Mouse (Mus musculus) urinary bladder, postnatal 36 days (tissue): ENCODE data around the gene C1qtnf3.

Source experiments
- DNase-seq, 2 experiments: peaks; one replicate each; pipeline ENCODE4 v3.0.0; 2022; ENCODE audit warnings: low spot score in 2 of 2, mixed read lengths in 1 of 2

The C1qtnf3 gene

DNA sequence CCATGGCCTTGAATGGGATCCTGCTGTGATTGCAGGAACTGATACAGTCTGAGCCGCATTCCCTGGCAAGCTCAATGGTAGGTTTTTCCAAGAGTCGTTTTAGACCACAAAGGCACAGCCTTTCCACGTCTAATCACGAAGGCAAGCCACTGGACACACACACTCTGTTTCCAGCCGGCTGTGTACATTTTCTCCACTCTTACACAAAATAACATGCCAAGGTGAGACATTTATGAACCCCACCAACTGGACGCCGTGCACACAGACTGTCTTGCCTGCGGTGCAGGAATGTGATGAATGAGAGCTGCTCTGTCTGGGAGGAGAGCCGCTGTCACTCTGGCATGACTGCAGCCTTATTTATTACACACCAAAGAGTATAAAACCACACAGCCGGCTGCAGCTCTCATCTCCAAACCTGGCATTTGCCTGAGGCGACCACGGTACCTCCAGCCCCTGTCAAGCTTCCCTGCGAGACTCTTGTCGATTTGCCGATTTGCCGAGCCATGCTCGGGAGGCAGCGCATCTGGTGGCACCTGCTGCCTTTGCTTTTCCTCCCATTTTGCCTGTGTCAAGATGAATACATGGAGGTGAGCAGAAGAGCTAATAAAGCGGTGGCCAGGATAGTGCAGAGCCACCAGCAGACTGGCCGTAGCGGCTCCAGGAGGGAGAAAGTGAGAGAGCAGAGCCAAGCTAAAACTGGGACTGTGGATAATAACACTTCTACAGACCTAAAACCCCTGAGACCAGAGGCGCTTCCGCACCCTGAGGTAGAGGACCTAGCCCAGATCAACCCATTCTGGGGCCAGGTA is at the start of gene C1qtnf3:
TSS of gene C1qtnf3 (plus strand) at position 382 of the 809 bp plus-strand sequence.
- DNase-seq = no peak

DNA sequence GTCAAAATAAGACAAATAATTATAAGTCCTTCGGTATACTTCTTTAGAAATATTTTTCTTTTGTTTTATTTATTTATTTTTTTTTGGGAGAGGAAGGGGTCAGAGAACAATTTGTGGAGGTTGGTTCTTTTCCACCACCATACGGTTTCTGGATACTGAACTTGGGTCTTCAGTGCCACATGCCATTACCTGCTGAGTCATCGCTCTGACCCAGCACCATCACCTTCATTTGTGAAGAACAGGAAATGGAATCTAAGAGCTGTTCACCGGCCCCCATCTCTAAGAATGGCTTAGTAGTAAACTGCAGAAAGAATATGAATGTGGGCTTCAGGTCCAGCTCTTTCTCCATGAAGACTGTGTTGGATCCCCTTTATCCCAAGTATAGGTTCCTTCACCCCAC is 49.8 kb upstream of the C1qtnf3 start:
- DNase-seq = no peak

DNA sequence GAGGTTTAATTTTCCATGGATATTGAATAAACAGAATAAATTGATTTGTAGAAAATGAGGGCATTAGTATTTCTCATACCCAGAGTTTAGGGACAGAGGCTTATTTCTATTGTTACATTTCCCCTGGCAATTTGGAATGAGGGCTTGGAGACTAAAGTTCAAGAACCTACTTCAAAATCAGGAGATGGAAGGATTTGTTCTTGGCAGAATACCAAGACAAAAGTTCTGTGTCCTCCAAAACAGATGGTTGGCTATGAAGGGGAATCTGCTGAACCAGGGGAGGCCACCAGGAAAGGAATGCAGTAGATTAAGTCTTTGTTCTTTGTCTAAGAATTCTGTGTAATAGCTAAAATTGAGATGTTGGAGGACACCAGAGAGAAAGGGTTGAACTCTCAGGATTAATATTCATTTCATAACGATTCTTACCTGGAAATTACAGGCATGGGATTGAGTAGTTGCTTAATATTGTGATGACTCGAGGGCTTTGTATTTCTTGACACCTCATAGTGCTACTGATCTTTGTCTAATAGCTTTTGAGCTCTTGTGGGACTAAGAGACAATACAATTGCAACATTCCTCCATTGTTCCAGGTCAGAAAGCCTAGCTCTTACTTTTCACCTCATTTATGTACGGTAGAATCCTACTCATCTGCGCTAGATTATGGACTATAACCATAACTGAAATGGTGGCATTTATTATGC is 35.4 kb upstream of the C1qtnf3 start:
- no peak for DNase-seq

DNA sequence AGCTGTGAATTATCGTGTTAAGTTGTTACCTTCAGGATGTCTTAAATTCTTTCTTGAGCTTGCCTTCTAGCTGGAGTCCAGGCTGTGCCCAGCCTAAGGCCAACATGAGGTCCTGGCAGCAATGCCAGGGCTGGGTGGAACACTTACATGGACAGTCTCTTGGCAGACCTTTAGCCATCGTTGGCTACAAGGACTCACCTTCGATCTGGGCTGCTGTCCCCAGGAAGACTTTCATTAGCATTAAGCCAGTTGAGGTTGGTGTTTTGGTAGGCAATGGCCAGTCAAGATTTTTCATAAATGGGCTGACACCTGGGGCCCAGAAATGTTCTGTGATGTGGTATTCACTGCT is 34.8 kb upstream of the C1qtnf3 start:
- DNase-seq = no peak

DNA sequence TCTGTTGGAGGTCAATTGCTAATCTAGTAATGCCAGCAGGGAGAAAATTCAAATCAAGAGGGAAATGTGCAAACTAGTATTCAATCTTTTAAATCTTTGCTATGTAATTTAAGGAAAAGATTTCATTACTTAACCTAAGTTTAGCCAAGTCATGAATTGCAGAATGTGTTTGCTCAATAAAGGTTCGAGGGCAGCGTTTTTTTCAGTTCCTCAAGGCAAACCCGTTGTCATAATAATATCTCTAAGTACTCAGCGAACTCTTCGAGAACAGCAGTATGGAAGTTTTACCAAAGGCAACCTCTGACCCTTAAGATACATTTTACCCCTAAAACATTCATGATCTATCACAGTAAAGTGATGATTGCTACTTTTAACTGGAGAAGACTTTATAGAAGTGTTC is 31.9 kb upstream of the C1qtnf3 start:
- DNase-seq = no peak

DNA sequence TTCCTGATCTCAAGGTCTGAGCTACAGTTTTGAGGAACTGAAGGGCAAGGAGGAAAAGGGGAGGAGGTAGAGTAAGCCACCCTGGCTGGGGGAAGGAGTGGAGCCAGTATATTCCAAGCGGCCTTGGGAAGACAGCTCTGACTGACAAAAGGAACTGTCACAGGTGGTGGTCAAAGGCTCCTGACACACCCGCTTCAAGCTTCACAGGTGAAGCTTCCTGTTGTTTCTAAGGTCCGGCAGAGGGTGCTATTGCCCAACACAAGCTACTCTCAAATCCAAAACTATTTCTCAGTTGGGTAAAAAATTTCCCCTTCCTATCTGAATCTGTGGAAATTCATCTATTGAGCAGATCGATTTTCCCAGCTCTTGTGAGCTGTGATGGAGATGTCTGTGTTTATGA is 31.1 kb upstream of the C1qtnf3 start:
- no peak for DNase-seq

DNA sequence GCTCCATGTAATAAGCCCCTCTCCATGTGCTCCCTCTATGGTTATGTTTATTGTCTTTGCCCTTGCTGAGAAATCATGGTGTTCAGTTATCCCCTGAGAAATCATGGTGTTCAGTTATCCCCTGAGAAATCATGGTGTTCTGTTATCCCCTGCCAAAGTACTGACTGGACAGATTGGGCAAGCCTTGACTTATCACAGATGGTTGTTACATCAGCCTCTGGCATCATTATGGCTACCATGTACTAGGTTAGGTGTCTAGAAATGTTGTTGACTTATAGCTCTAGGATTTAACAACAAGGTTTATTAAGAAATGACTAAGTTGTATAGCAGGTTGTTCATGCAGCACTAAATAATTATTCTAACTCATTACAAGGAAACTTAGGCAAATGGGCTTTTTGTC is 30.1 kb upstream of the C1qtnf3 start:
- DNase-seq = no peak

DNA sequence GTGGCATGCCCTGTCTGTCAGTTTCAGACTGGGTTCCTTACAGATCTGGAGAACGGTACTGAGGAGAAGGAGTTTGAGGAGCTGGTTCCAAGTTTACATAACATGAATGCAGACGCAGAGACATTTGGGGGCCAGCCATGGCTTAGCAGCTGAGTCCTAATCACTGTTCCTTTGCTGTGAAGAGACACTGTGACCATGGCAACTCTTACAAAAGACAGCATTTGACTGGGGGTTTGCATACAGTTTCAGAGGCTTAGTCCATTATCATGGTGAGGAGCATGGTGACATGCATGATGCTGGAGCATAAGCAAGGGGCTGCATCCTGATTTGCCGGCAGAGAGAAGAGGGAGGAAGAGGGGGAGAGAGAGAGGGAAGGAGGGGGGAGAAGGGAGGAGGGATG is 29.6 kb upstream of the C1qtnf3 start:
- DNase-seq = no peak

DNA sequence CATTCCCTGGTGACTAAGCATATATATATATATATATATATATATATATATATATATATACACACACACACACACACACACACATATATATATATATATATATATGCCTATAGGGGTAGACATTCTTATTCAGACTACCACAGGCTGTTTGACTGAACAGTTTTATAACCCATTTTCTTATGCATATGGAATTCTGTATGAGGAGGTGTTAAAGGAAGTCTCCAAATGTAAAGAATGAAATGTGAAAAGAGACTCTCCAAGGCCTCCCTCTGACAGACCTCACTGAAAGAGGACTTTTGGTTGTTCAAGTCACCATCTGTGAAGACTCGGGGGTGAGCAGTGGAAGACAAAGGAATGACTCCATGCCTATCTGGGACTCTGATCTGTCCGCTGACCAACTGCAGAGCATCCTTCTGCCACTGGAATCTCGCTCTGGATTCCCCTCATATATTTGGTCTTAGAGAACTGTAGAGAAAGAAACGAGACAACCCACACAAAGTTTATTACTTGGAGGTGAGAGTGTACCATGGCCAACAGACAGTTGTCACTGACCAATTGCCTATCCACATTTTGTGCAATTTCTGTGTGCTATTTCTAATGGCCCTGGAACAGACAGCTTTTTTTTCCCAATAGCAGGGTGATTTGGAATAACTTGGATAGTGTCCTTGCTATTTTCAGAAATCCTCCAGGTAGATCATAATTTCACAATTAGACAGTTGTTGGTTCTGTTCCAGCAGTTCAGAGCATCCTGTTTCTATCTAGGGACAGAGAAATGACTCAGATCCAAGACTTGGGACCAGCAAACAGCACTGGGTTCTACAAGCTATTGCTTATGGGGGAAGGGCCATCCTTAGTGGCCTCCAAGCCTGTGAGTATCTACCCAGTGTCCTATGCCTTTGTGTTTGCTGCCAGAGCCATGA is 28.8 kb upstream of the C1qtnf3 start:
- no peak for DNase-seq

DNA sequence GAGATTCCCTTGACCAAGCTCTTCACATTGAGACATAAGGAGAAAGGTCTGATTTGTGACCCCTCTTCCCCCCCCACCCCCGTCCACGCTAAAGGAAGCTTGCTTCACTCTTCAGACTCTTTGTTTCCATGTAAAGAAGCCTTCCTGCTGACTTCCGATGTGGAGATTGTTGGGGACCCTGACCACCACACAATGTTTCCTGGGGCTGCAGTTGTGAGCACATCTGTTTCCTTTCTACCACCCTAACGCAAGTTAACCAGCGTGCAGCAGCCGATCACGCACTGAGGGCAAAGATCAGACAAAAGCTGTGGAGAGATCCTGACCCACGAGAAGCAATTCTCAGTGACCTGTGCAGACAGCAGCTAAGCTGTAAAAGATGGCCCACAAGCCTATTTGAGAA is 24.8 kb upstream of the C1qtnf3 start:
- DNase-seq = no peak

DNA sequence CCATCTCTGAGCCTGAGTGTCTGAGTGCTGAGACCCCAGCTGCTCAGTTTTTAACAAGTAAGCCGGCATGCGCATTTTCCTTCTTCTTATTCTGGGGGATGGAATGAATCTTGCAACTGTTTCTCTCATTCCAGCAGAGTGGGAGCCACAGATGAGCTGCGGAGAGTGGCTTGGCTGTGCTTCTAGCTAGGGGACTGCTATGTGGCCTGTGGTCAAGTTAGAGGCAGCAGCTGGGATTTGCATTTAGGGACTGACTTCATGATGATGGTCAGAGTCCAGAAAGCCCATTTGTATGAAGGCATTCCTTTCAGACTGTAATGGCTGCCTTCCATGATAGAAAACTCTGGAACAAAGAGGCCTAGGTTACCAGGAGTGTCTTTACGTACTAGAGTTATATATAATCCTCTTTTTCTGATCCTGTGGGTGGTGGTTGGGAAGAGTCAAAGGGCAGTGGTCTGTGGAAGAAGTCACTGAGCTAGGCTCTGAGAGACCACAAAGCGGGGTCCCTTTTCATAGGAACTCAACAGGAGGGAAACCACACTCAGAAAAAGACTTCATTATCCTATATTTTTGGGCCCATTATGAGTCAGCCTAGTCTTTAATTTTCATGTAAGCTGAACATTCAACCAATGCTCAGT is 23.4 kb upstream of the C1qtnf3 start:
- DNase-seq = no peak

DNA sequence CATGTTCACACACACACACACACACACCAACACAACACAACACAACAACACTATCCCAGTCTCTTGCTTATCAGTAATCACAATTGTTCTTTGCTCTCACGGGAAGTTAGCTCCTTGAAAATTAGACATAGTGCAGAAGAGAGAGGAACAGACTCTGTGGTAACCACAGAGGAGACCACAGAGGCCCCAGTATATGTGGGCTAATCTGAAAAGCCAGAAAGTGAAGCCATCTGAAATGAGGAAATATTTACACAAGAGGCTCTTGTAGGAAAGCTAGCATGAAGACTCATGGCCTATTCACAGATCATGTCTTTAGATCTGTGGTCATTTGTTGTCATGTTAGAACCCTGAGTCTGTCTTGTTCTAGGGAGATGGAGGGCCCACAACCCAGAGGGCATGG is 18.2 kb upstream of the C1qtnf3 start:
- DNase-seq = no peak

DNA sequence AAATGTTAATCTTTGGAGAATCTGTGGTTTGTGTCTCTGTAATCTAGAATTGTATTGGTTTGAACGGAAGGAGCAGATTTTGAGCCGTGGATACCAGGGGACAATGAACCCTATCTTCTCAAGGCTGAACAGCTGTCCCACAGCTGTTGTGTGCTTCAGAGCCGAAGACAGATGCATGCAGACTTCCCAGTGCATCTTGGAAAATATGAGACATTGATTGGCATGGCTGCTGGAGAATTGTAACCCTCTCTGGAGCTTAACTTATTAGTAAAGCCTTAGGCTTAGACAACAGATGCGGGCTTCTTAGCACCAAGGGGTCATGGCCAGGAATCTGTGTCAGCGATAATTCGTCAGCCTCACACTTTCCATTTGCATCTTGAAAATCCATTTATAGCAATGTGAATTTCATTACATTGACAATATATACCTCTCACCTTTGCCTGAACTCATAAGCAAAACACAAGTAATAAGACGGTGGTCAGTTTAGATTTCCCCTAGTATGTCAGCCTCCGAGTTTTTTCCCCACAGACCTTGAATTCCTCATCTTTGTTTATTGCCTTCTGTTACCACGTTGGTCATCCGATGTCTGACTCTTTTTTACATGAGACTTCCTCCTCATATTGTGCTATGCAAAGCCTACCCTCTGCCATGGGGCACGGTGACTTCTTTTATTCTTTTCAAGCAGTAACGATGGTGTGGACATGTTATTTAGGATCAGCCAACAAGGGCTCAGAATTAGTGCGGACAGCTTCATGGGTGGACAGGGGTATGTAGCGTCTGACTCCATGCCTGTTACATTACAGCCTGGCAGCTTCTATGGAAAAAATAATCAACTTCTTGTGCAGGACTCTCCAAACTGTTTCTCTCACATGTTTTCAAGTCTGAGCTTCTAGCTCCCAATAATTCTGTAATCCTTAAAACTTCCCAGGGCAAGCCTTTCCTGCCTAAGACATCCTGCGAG is 11.7 kb upstream of the C1qtnf3 start:
- no peak for DNase-seq

DNA sequence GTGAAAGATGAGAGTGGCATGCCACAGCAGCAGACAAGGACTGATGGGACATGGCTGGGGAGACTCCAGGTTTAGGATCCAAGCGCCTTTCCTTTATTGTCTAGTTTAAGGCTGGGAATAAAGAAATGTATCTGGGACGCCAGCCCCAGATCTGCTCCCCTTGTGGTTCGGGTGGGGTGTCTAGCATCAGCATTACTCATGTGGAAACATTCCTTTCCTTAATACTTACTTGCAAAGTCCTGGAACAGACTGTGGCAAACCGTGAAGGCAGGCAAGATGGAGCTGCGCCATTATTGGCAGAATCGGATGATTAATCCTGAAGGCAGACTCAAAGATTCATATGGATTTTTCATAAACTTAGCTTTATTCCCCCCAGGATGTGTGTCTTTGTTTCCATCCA is 10.2 kb upstream of the C1qtnf3 start:
- no peak for DNase-seq

DNA sequence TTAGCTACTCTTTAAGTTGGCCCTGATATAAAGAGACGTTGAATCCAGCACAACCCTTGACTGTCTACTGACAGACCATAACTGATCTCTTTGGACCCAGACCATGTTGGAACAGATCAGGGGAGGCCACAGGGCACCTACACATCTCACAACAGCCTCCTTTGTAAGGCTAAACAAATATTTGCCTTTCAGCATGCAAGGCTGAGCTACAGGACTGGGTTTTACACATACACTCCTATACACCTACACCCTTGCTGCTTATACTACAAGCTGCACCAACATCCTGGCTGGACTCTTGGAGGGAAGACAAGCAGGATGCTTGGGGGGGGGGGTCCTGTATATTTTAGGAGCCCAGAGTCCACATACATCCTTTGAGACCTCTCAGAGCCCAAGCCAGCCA is 4.3 kb upstream of the C1qtnf3 start:
- no peak for DNase-seq

DNA sequence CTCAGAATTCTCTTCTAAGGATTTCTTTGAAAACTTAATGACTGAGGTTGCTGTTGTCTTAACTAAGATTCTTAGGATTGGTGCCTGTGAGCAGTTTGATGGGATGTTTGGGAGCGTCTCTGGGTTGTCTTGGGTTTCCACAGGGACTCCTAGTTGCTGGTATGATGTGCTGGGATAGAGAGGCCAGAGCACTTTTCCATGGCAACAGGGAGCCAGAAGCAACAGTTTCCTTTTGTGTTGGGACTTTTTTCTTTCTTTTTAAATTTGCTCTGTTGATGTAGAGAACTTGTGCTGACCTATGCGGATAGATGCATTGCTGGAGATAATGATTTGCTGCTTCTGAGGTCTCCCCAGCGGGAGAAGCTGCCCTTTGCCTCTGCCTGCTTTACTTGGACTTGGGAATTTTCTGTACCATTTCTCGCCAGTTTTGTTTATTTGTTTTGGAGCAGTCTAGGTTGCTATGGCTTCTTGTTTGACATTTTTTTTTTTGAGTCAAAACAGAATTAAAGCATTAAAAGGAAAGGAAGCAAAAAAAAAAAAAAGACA is 701 bp downstream of the C1qtnf3 start:
- no peak for DNase-seq

DNA sequence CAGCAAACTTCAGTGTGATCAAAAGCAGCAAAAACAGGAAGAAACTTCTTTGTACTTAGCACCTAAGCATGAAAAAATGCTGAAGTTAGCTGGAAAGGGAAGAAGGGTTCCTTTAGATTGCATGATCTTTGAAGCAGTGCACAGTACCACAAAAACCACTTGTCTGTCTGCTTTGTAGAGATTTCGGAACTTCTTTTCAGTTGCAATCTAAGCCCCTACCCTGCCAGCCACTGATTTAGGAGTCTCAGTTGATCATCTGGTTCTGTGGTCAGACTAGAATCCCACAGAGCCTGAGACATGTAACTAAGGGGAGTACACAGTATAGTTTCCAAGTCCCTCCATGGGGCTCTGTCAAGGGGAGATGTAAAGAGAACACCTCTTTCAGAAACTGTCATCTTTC is 1.3 kb downstream of the C1qtnf3 start:
- no peak for DNase-seq

DNA sequence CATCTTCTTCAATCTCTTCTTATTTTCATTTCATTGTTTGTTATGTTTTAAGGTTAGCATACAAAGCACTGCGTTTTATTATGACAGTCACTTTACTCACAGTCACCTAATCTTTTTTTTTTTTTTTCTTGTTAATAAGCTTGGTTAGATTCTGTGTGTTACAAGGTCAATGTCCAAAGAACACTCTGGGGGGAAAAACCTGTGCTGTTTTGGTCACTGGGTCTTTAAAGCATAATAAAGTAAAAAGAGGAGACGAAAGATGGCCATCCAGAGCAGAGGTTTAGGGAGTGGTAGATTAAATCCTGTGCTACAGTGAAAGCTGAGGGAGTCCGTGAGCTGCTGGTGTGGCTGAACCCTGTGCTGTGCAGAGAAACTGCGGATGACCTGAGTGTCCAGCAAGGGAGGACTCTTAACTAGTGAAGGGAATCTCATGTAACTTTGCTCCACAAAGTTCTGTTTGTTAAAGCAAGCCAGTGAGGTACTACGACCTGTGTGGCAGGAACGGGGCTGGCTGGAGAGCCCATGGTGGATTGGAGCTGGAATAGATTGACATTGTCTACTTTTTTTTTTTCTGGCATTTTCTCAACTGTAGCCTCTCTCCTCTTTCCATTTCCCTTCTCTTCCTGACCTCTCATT is 2.4 kb downstream of the C1qtnf3 start:
- no peak for DNase-seq

DNA sequence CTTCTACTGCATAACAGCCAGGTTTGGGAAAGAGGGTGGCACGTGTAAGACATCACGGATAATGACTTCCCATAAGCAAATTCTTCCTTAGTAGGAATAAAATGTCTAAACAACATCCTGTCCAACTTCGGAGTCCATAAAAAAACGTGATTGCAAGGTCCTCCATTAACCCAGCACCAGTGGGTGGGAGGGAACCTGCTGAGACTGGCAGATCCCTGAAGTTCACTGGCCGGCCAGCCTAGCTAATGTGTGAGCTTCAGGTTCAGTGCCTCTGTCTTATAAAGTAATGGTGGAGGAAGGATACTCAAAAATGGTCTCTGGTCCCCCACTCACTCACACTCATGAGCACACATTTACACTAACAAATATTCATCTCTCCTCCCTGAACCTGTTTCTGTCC is 3.0 kb downstream of the C1qtnf3 start:
- DNase-seq = no peak

DNA sequence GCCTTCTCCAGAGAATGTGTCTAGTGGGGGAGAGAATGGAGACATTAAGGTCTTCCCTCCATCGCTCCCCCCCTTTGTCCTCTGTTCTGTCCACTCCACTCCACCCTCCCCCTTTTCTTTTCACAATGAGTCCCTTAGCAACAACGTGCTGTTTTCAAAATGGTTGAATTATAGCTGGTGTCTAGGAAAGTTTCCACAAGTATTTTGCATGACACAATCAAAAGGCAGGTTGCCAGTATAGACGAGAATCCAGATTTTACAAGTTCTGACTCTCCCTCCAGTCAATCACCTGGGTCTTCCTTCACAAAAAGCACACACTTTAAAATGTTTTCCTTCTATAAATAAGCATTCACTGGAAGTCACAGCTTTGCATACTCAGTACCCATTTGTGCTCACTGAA is 4.6 kb downstream of the C1qtnf3 start:
- DNase-seq = no peak
